Mouse (Mus musculus): ENCODE results near the gene Krtap19-5. TPM values are rescaled to one million over a fixed set of nuclear protein-coding genes. Genes with fewer than 3 reads are reported as not detected.

Gene Krtap19-5
- polyA plus RNA-seq (2012; fragmentation: generic; extraction: Trizol), result not detected
- long read RNA-seq, experiment 1, result 0 reads
- long read RNA-seq, experiment 2, result 0 reads

GRCm38 (mm10) chr16:88896357-88896756 lies at the start of gene Krtap19-5:
Gene Krtap19-5, minus strand, starts transcription at chr16:88896457.
- Histone ChIP-seq H3K79me3 (ENCODE audit: low read depth) (no peaks in the 10 kb centered on the region), H3K4me3 (ENCODE audit: insufficient read depth, poor library complexity, severe bottlenecking) (no peak within 1 kb of the TSS), H3K27me3 (ENCODE audit: control insufficient read depth, insufficient read depth, insufficient read length) (no peaks in the 10 kb centered on the region), H3ac (ENCODE audit: control insufficient read depth, insufficient read length, low read depth) (no peak within 1 kb of the TSS), H3K79me2 (ENCODE audit: control insufficient read depth, insufficient read depth) (no peaks in the 10 kb centered on the region), H3K36me3 (ENCODE audit: control insufficient read depth, insufficient read depth) (no peaks in the 10 kb centered on the region)
- TF ChIP-seq FOSL1 (IDR thresholded peaks at IDR 0.05; ENCODE audit: insufficient read depth, low read length, poor library complexity, severe bottlenecking) (no peak), MYOD1 (IDR thresholded peaks at IDR 0.05; ENCODE audit: control insufficient read depth, insufficient read length, low read depth) (no peak), MYOG (IDR thresholded peaks at IDR 0.05; ENCODE audit: control insufficient read depth, extremely low read depth, insufficient read length) (no peak), MAX (IDR thresholded peaks at IDR 0.05) (no peak), CEBPB (IDR thresholded peaks at IDR 0.05; ENCODE audit: low read depth) (no peak), USF1 (IDR thresholded peaks at IDR 0.05; ENCODE audit: low read depth) (no peak), CTCF (IDR thresholded peaks at IDR 0.05; ENCODE audit: control insufficient read depth, insufficient read depth, insufficient read length) (no peak)

GRCm38 (mm10) chr16:88941106-88941505 lies 44.8 kb upstream of the Krtap19-5 start:
- TF ChIP-seq MYOG (IDR thresholded peaks at IDR 0.05; ENCODE audit: control insufficient read depth, extremely low read depth, insufficient read length), result no peak
- Histone ChIP-seq H3ac (ENCODE audit: control insufficient read depth, insufficient read length, low read depth) (no peak overlapping the region), H3K79me3 (ENCODE audit: low read depth) (no peaks in the 10 kb centered on the region), H3K4me3 (ENCODE audit: insufficient read depth, poor library complexity, severe bottlenecking) (no peak overlapping the region), H3K36me3 (ENCODE audit: control insufficient read depth, insufficient read depth) (no peaks in the 10 kb centered on the region), H3K79me2 (ENCODE audit: control insufficient read depth, insufficient read depth) (no peaks in the 10 kb centered on the region), H3K27me3 (ENCODE audit: control insufficient read depth, insufficient read depth, insufficient read length) (no peaks in the 10 kb centered on the region)

GRCm38 (mm10) chr16:88938252-88938651 lies 42.0 kb upstream of the Krtap19-5 start:
- Histone ChIP-seq H3K79me3 (ENCODE audit: low read depth) (no peaks in the 10 kb centered on the region), H3K79me2 (ENCODE audit: control insufficient read depth, insufficient read depth) (no peaks in the 10 kb centered on the region), H3ac (ENCODE audit: control insufficient read depth, insufficient read length, low read depth) (no peak overlapping the region), H3K27me3 (ENCODE audit: control insufficient read depth, insufficient read depth, insufficient read length) (no peaks in the 10 kb centered on the region), H3K36me3 (ENCODE audit: control insufficient read depth, insufficient read depth) (no peaks in the 10 kb centered on the region), H3K4me3 (ENCODE audit: insufficient read depth, poor library complexity, severe bottlenecking) (no peak overlapping the region)
- no peak for TF ChIP-seq CEBPB (IDR thresholded peaks at IDR 0.05; ENCODE audit: low read depth)
- no peak for TF ChIP-seq MYOD1 (IDR thresholded peaks at IDR 0.05; ENCODE audit: control insufficient read depth, insufficient read length, low read depth)
- no peak for TF ChIP-seq USF1 (IDR thresholded peaks at IDR 0.05; ENCODE audit: low read depth)
- TF ChIP-seq MAX (IDR thresholded peaks at IDR 0.05), result no peak
- no peak for TF ChIP-seq CTCF (IDR thresholded peaks at IDR 0.05; ENCODE audit: control insufficient read depth, insufficient read depth, insufficient read length)
- no peak for TF ChIP-seq FOSL1 (IDR thresholded peaks at IDR 0.05; ENCODE audit: insufficient read depth, low read length, poor library complexity, severe bottlenecking)
- TF ChIP-seq MYOG (IDR thresholded peaks at IDR 0.05; ENCODE audit: control insufficient read depth, extremely low read depth, insufficient read length), result no peak

- Histone ChIP-seq H3K79me2 (ENCODE audit: control insufficient read depth, insufficient read depth) (no peaks in the 10 kb centered on the region), H3K27me3 (ENCODE audit: control insufficient read depth, insufficient read depth, insufficient read length) (no peaks in the 10 kb centered on the region), H3K79me3 (ENCODE audit: low read depth) (no peaks in the 10 kb centered on the region), H3K36me3 (ENCODE audit: control insufficient read depth, insufficient read depth) (no peaks in the 10 kb centered on the region), H3K4me3 (ENCODE audit: insufficient read depth, poor library complexity, severe bottlenecking) (no peak within 1 kb of the TSS), H3ac (ENCODE audit: control insufficient read depth, insufficient read length, low read depth) (no peak within 1 kb of the TSS)
- TF ChIP-seq CTCF (IDR thresholded peaks at IDR 0.05; ENCODE audit: control insufficient read depth, insufficient read depth, insufficient read length), result no peak
- TF ChIP-seq CEBPB (IDR thresholded peaks at IDR 0.05; ENCODE audit: low read depth), result no peak
- no peak for TF ChIP-seq MYOD1 (IDR thresholded peaks at IDR 0.05; ENCODE audit: control insufficient read depth, insufficient read length, low read depth)
- no peak for TF ChIP-seq FOSL1 (IDR thresholded peaks at IDR 0.05; ENCODE audit: insufficient read depth, low read length, poor library complexity, severe bottlenecking)
- no peak for TF ChIP-seq MAX (IDR thresholded peaks at IDR 0.05)
- TF ChIP-seq MYOG (IDR thresholded peaks at IDR 0.05; ENCODE audit: control insufficient read depth, extremely low read depth, insufficient read length), result no peak
Measured at GRCm38 (mm10) chr16:88932165-88932564, 35.9 kb upstream of the Krtap19-5 start, which contains the start of gene Krtap19-9b. Gene Krtap19-9b, minus strand, starts transcription at chr16:88932265.

- Histone ChIP-seq H3K79me3 (ENCODE audit: low read depth) (no peaks in the 10 kb centered on the region), H3K36me3 (ENCODE audit: control insufficient read depth, insufficient read depth) (no peaks in the 10 kb centered on the region), H3K27me3 (ENCODE audit: control insufficient read depth, insufficient read depth, insufficient read length) (no peaks in the 10 kb centered on the region), H3ac (ENCODE audit: control insufficient read depth, insufficient read length, low read depth) (no peak overlapping the region), H3K79me2 (ENCODE audit: control insufficient read depth, insufficient read depth) (no peaks in the 10 kb centered on the region), H3K4me3 (ENCODE audit: insufficient read depth, poor library complexity, severe bottlenecking) (no peak overlapping the region)
- TF ChIP-seq CTCF (IDR thresholded peaks at IDR 0.05; ENCODE audit: control insufficient read depth, insufficient read depth, insufficient read length), result no peak
- TF ChIP-seq FOSL1 (IDR thresholded peaks at IDR 0.05; ENCODE audit: insufficient read depth, low read length, poor library complexity, severe bottlenecking), result no peak
- TF ChIP-seq CEBPB (IDR thresholded peaks at IDR 0.05; ENCODE audit: low read depth), result no peak
- no peak for TF ChIP-seq MYOG (IDR thresholded peaks at IDR 0.05; ENCODE audit: control insufficient read depth, extremely low read depth, insufficient read length)
- TF ChIP-seq MAX (IDR thresholded peaks at IDR 0.05), result no peak
- no peak for TF ChIP-seq USF1 (IDR thresholded peaks at IDR 0.05; ENCODE audit: low read depth)
- no peak for TF ChIP-seq MYOD1 (IDR thresholded peaks at IDR 0.05; ENCODE audit: control insufficient read depth, insufficient read length, low read depth)
Measured at GRCm38 (mm10) chr16:88886870-88887269, 9.4 kb downstream of the Krtap19-5 start.

- Histone ChIP-seq H3ac (ENCODE audit: control insufficient read depth, insufficient read length, low read depth) (no peak within 1 kb of the TSS), H3K4me3 (ENCODE audit: insufficient read depth, poor library complexity, severe bottlenecking) (no peak within 1 kb of the TSS), H3K79me2 (ENCODE audit: control insufficient read depth, insufficient read depth) (no peaks in the 10 kb centered on the region), H3K27me3 (ENCODE audit: control insufficient read depth, insufficient read depth, insufficient read length) (no peaks in the 10 kb centered on the region), H3K79me3 (ENCODE audit: low read depth) (no peaks in the 10 kb centered on the region), H3K36me3 (ENCODE audit: control insufficient read depth, insufficient read depth) (no peaks in the 10 kb centered on the region)
- no peak for TF ChIP-seq MYOG (IDR thresholded peaks at IDR 0.05; ENCODE audit: control insufficient read depth, extremely low read depth, insufficient read length)
- no peak for TF ChIP-seq CEBPB (IDR thresholded peaks at IDR 0.05; ENCODE audit: low read depth)
- no peak for TF ChIP-seq CTCF (IDR thresholded peaks at IDR 0.05; ENCODE audit: control insufficient read depth, insufficient read depth, insufficient read length)
- TF ChIP-seq USF1 (IDR thresholded peaks at IDR 0.05; ENCODE audit: low read depth), result no peak
- no peak for TF ChIP-seq MYOD1 (IDR thresholded peaks at IDR 0.05; ENCODE audit: control insufficient read depth, insufficient read length, low read depth)
- no peak for TF ChIP-seq FOSL1 (IDR thresholded peaks at IDR 0.05; ENCODE audit: insufficient read depth, low read length, poor library complexity, severe bottlenecking)
- TF ChIP-seq MAX (IDR thresholded peaks at IDR 0.05), result no peak
Measured at GRCm38 (mm10) chr16:88884989-88885388, 11.3 kb downstream of the Krtap19-5 start, which contains the start of gene Krtap19-4. Gene Krtap19-4, minus strand, starts transcription at chr16:88885089.
